Mouse (Mus musculus) heart, embryonic 12.5 days (tissue): ENCODE results near the gene Vps35l. TPM values are rescaled to one million over a fixed set of nuclear protein-coding genes. Genes with fewer than 3 reads are reported as not detected.

ENCODE experiments used
- ATAC-seq: fragments of 200-750 bp; cut with Nextera tagmentation; 2 replicates; pipeline ENCODE4 v1.8.0; 2017; ENCODE audit warnings: moderate TSS enrichment, moderate library complexity; ENCODE audit not compliant: insufficient number of reproducible peaks, low FRiP score
- H3K27ac ChIP-seq: fragments of 300-500 bp; sonication (generic); 2 replicates; pipeline ENCODE4 v1.5.1; 2016; ENCODE audit warnings: mild to moderate bottlenecking, moderate library complexity; ENCODE audit not compliant: poor library complexity, severe bottlenecking
- H3K27me3 ChIP-seq: fragments of 300-500 bp; sonication (generic); replicated peaks from 2 replicates; pipeline ENCODE4 v1.6.1; 2016; ENCODE audit warnings: mild to moderate bottlenecking, moderate library complexity
- H3K36me3 ChIP-seq: fragments of 300-500 bp; sonication (generic); 2 replicates; pipeline ENCODE4 v1.6.1; 2016; ENCODE audit warnings: mild to moderate bottlenecking, moderate library complexity
- H3K4me1 ChIP-seq: fragments of 300-500 bp; sonication (generic); replicated peaks from 2 replicates; pipeline ENCODE4 v1.6.1; 2016; ENCODE audit warnings: mild to moderate bottlenecking
- H3K4me2 ChIP-seq: fragments of 300-500 bp; sonication (generic); 2 replicates; pipeline ENCODE4 v1.6.1; 2016; ENCODE audit warnings: mild to moderate bottlenecking, moderate library complexity
- H3K4me3 ChIP-seq: fragments of 300-500 bp; sonication (generic); 2 replicates; pipeline ENCODE4 v1.5.1; 2016; ENCODE audit warnings: mild to moderate bottlenecking
- H3K9ac ChIP-seq: fragments of 300-500 bp; sonication (generic); 2 replicates; pipeline ENCODE4 v1.6.1; 2016; ENCODE audit warnings: mild to moderate bottlenecking, moderate library complexity
- H3K9me3 ChIP-seq: fragments of 300-500 bp; sonication (generic); replicated peaks from 2 replicates; pipeline ENCODE4 v1.6.1; 2016; ENCODE audit warnings: mild to moderate bottlenecking, moderate library complexity
- WGBS: fragments of 180-500 bp; shearing (Covaris S2); methylation state at CpG from one replicate; pipeline ENCODE4 v1.1.7; 2016; 5-methylcytosine and 5-hydroxymethylcytosine counted together
- polyA plus RNA-seq: library from polyadenylated mRNA; unstranded; fragments of >200 nt; fragmentation: Nextera tagmentation; extraction: Ambion mirVana; gene quantifications from 2 replicates; pipeline ENCODE4 v1.2.1, GENCODE M21; 2016

Vps35l gene
- polyA plus RNA-seq, 1 experiment from 2014 or later = 55.7 TPM

DNA sequence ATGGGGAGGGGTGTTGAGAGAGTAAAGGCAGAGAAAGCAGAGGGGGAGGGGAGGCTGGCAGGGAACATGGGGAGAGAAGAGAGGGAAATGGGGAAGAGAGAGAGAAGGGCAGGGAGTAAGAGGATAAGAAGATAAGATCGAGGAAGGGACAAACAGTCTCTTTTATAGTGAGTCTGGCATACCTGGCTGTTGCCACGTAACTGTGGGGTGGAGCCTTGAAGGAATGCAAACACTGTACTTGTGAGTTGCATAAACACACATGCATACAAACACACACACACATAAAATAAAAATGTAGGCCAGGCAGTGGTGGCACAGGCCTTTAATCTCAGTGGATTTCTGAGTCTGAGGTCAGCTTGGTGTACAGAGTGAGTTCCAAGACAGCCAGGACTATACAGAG lies 32.8 kb upstream of the Vps35l start:
- H3K27ac ChIP-seq = no peak overlapping the region
- no peaks in the 10 kb centered on the region for H3K27me3 ChIP-seq
- ATAC-seq = no peak
- H3K4me3 ChIP-seq = no peak overlapping the region
- H3K9ac ChIP-seq = no peak overlapping the region
- H3K4me2 ChIP-seq = no peak overlapping the region
- H3K4me1 ChIP-seq = peaks cover 25% of the 10 kb centered on the region
- H3K36me3 ChIP-seq = peaks cover 5% of the 10 kb centered on the region; the same call in 1 of the 2 replicates
- H3K9me3 ChIP-seq = no peaks in the 10 kb centered on the region
- 55% methylated on average over 2 of the region's 2 CpGs for WGBS

GRCm38 (mm10) chr7:118708002-118708401 lies 32.0 kb upstream of the Vps35l start:
- ATAC-seq = no peak
- no peaks in the 10 kb centered on the region for H3K27me3 ChIP-seq
- no peak overlapping the region for H3K9ac ChIP-seq
- no peak overlapping the region for H3K4me3 ChIP-seq
- H3K4me1 ChIP-seq = peaks cover 27% of the 10 kb centered on the region
- WGBS = 58% methylated on average over 4 of the region's 4 CpGs
- H3K4me2 ChIP-seq = no peak overlapping the region
- no peak overlapping the region for H3K27ac ChIP-seq
- H3K9me3 ChIP-seq = no peaks in the 10 kb centered on the region
- no peaks in the 10 kb centered on the region for H3K36me3 ChIP-seq

DNA sequence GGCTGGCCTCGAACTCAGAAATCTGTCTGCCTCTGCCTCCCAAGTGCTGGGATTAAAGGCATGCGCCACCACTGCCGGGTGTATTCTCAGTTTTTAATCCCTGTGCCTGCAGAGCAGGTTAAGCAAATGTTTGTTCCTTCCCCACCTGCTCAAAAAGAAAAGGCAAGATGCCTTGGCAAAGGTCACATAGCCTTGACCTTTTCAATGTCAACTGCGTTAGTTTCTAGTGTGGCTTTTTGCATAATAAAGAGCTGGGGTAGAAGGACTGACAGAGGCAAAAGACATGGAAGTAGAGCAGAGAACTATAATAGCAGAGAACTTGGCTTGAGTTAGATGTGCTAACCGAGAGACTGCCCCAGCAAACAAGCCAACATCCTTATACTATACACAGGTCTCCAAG lies 29.2 kb upstream of the Vps35l start:
- no peak for ATAC-seq
- Histone ChIP-seq H3K27me3 (no peaks in the 10 kb centered on the region), H3K4me2 (no peak overlapping the region), H3K4me1 (peaks cover 13% of the 10 kb centered on the region), H3K36me3 (peaks cover 5% of the 10 kb centered on the region; the same call in 1 of the 2 replicates), H3K9me3 (no peaks in the 10 kb centered on the region), H3K4me3 (no peak overlapping the region), H3K27ac (no peak overlapping the region), H3K9ac (no peak overlapping the region)
- 70% methylated on average over 5 of the region's 5 CpGs for WGBS

- peaks cover 7% of the 10 kb centered on the region; the same call in 1 of the 2 replicates for H3K36me3 ChIP-seq
- peak; percentile 97 for ATAC-seq
- H3K9ac ChIP-seq = peak within 1 kb of the TSS; percentile 73
- peaks cover 9% of the 10 kb centered on the region for H3K4me1 ChIP-seq
- H3K4me2 ChIP-seq = peak within 1 kb of the TSS; percentile 92
- no peaks in the 10 kb centered on the region for H3K27me3 ChIP-seq
- under 1% methylated on average over 48 of the region's 48 CpGs for WGBS
- H3K27ac ChIP-seq = no peak within 1 kb of the TSS
- no peaks in the 10 kb centered on the region for H3K9me3 ChIP-seq
- H3K4me3 ChIP-seq = peak within 1 kb of the TSS; percentile 87
Measured at GRCm38 (mm10) chr7:118712228-118713173, 27.5 kb upstream of the Vps35l start, which contains the start of gene Ccp110. Gene Ccp110, plus strand, starts transcription at chr7:118712552.

- Histone ChIP-seq H3K36me3 (peaks cover 16% of the 10 kb centered on the region), H3K27ac (no peak overlapping the region), H3K4me2 (no peak overlapping the region), H3K9me3 (no peaks in the 10 kb centered on the region), H3K27me3 (no peaks in the 10 kb centered on the region), H3K9ac (no peak overlapping the region), H3K4me1 (peaks cover 9% of the 10 kb centered on the region), H3K4me3 (no peak overlapping the region)
- ATAC-seq = no peak
- 62% methylated on average over 1 of the region's 1 CpGs for WGBS
Measured at GRCm38 (mm10) chr7:118714873-118715272, 25.2 kb upstream of the Vps35l start.

GRCm38 (mm10) chr7:118718066-118718465 lies 22.0 kb upstream of the Vps35l start:
- Histone ChIP-seq H3K4me3 (no peak overlapping the region), H3K9me3 (no peaks in the 10 kb centered on the region), H3K9ac (no peak overlapping the region), H3K27ac (no peak overlapping the region), H3K36me3 (peaks cover 33% of the 10 kb centered on the region), H3K27me3 (no peaks in the 10 kb centered on the region), H3K4me2 (no peak overlapping the region), H3K4me1 (peaks cover 6% of the 10 kb centered on the region)
- WGBS = 88% methylated on average over 4 of the region's 4 CpGs
- no peak for ATAC-seq

DNA sequence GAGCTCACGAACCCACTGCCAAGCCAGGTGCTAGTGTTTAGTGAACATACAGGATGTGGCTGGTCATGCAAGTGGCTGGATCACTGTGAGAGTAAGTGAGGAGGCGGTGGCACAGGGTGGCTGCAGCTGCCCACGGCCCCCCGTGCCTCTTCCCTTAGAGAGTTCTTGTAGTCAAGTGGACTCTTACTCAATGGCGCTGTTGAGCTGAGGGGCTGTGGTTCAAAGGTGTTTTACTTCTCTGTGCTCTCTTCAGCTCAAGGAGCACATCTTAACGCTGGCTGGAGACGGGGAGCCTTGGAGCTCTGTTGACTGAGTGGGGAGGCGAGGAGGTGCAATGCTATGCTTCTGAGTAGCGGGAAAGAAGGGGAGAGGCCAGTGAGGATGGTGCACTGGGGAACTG lies 16.1 kb upstream of the Vps35l start:
- no peaks in the 10 kb centered on the region for H3K4me1 ChIP-seq
- H3K27me3 ChIP-seq = no peaks in the 10 kb centered on the region
- no peak overlapping the region for H3K27ac ChIP-seq
- H3K4me3 ChIP-seq = no peak overlapping the region
- H3K9ac ChIP-seq = no peak overlapping the region; the same call in 1 of the 2 replicates
- no peaks in the 10 kb centered on the region for H3K9me3 ChIP-seq
- H3K36me3 ChIP-seq = peaks cover 64% of the 10 kb centered on the region
- 85% methylated on average over 9 of the region's 9 CpGs for WGBS
- ATAC-seq = no peak
- no peak overlapping the region for H3K4me2 ChIP-seq

DNA sequence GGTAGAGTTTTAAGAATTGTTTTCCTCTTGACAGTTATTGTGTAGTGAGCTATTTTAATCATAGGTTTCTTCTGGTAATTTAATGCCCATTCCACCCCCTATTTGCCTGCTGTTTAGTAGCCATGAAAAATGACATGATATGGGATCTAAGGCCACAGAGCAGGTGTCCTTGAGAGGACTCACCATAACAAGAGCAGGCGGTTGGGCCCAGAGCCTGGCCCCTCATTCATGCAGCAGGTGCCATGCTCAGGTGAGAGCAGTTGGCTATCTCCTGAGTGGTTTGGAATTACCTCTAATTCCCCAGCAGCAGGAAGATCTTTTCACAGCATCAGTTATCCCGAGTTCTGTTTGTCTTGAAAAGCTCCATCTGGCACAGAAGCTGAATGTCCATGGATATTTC lies 14.6 kb upstream of the Vps35l start:
- H3K36me3 ChIP-seq = peaks cover 73% of the 10 kb centered on the region

DNA sequence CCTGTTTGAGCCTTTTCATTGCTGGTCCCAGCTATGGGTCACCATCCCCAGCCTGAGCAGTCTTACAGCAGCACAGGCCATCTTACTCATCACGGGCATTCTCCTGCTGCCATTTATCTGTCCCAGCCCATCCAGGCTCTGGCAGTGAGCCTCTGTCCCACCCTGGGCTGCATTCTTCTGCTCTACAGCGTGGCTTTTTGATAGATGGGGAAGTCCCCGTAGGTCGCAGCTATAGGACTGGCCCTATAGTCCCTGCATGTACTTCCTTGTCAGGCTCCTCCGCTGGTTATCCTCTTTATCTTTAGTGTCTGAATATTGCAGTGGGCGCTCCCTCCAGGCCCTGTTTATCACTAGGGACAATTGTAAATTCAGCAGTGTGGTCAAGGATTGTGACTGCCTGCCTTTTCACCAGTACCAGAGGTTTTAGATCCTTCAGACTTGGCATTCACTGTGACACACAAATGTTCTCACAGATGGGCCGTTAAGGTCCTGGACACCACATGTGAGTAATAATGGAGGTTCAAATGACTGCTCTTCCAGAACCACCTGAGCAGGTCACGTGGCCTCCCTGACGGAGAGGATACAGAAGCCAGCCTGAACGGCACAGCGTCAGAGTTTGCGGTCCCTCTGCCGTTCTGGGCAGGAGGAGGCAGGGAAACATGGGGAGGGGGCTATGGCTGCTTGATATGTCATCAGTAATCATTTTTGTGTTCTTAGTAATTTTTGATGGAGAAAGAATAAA lies 11.0 kb upstream of the Vps35l start:
- Histone ChIP-seq H3K9ac (no peak overlapping the region), H3K36me3 (peaks cover 72% of the 10 kb centered on the region), H3K9me3 (no peaks in the 10 kb centered on the region), H3K27ac (no peak overlapping the region), H3K4me1 (no peaks in the 10 kb centered on the region), H3K4me2 (no peak overlapping the region), H3K4me3 (no peak overlapping the region), H3K27me3 (no peaks in the 10 kb centered on the region)
- no peak for ATAC-seq
- 87% methylated on average over 13 of the region's 13 CpGs for WGBS

More for the DNA sequence above, 14.6 kb upstream of the Vps35l start:
- Histone ChIP-seq H3K4me3 (no peak overlapping the region), H3K9ac (no peak overlapping the region), H3K27me3 (no peaks in the 10 kb centered on the region), H3K9me3 (no peaks in the 10 kb centered on the region), H3K4me2 (no peak overlapping the region), H3K4me1 (no peaks in the 10 kb centered on the region), H3K27ac (no peak overlapping the region)
- WGBS = 79% methylated on average over 2 of the region's 2 CpGs
- ATAC-seq = no peak

DNA sequence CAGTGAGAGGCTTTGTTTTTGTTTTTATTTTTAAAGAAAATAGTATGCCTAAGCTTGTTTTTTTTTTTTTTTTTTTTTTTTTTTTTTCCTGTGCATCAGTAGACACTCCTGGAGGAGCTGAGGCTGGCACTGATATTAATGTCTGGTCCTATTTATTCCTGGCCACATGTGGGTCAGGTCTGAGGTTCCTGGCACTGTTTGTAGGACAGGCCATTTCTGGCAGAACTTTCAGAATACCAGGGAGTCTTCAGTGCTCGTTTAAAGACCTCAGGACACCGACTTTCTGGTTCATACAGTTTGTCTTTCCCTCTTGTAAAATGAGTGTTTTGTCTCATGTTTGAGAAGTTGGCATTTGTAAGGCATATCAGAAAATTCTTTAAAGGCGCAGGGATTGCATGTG lies 8.2 kb upstream of the Vps35l start:
- H3K4me2 ChIP-seq = no peak overlapping the region
- H3K27me3 ChIP-seq = no peaks in the 10 kb centered on the region
- H3K27ac ChIP-seq = no peak overlapping the region
- H3K36me3 ChIP-seq = peaks cover 51% of the 10 kb centered on the region
- H3K9ac ChIP-seq = no peak overlapping the region
- no peak for ATAC-seq
- H3K4me1 ChIP-seq = no peaks in the 10 kb centered on the region
- no peak overlapping the region for H3K4me3 ChIP-seq
- 88% methylated on average over 3 of the region's 3 CpGs for WGBS
- no peaks in the 10 kb centered on the region for H3K9me3 ChIP-seq

DNA sequence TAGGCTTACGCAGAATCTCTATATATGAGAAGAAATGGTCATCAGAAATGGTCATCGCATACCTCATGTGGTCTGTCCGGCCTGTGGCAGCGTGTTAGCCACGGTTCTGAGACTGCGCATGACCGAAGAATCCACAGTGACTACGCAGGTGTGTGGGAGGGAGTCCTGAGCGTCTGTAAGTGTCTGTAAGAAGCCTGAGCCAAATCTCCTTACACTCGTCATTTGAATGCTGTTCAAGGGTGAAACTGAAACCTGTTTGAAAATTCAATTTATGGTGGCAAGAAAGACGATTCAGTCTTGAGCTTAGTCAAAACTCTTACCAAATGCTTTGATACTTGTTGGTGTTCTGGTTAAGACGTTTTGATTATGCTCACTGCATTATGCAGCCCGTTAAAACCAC lies 6.8 kb upstream of the Vps35l start:
- no peak overlapping the region for H3K4me3 ChIP-seq
- 89% methylated on average over 13 of the region's 13 CpGs for WGBS
- no peaks in the 10 kb centered on the region for H3K27me3 ChIP-seq
- no peak overlapping the region for H3K4me2 ChIP-seq
- no peaks in the 10 kb centered on the region for H3K9me3 ChIP-seq
- ATAC-seq = no peak
- H3K27ac ChIP-seq = no peak overlapping the region
- H3K9ac ChIP-seq = no peak overlapping the region
- peaks cover 37% of the 10 kb centered on the region for H3K36me3 ChIP-seq
- no peaks in the 10 kb centered on the region for H3K4me1 ChIP-seq
